Mouse (Mus musculus): ENCODE data around the gene Trap1a. TPM values are rescaled to one million over a fixed set of nuclear protein-coding genes. Genes with fewer than 3 reads are reported as not detected.
"Not testable (repeated sequence)": the region's sequence is repeated elsewhere in the genome, so short reads cannot be mapped to it uniquely, and the experiment has no call there.

Trap1a gene
- polyA plus RNA-seq (2012; rRNA removed), result 0.10 and 0.13 TPM in 2 replicates
- not detected in 2 replicates for polyA plus RNA-seq (2014; fragmentation: Nextera tagmentation; extraction: Ambion mirVana)

DNA sequence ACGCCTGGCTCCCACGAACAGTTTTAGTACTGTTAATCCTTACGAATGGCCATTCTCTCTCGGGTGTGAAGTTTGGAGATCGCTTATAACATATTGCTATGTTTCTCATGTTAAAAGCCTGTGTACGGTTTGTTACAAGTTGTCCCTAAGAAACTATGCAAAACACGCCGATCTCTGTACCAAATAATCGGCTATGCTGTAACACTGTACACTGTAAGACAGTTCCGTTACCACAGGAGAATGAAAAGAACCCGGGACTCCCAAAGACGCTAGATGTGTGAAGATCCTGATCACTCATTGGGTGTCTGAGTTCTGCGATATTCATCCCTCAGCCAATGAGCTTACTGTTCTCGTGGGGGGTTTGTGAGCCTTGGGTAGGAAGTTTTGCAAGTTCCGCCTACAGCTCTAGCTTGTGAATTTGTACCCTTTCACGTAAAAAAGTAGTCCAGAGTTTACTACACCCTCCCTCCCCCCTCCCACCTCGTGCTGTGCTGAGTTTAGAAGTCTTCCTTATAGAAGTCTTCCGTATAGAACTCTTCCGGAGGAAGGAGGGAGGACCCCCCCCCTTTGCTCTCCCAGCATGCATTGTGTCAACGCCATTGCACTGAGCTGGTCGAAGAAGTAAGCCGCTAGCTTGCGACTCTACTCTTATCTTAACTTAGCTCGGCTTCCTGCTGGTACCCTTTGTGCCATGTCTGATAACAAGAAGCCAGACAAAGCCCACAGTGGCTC is at the start of gene Trap1a:
Gene Trap1a (plus strand): TSS at position 421 of the 732 bp plus-strand sequence.
- Histone ChIP-seq H3K36me3 (replicated peaks; ENCODE audit: control insufficient read depth, insufficient read depth, low read depth) (no peaks in the 10 kb centered on the region), H3K9me3 (ENCODE audit: control insufficient read depth, low read length) (no peaks in the 10 kb centered on the region), H3K9ac (replicated peaks) (no peak within 1 kb of the TSS), H3K27ac (no peak within 1 kb of the TSS), H3K27me3 (ENCODE audit: control insufficient read depth, insufficient read depth, low read length) (no peaks in the 10 kb centered on the region), H3K4me2 (ENCODE audit: low read depth) (no peak within 1 kb of the TSS), H3K4me1 (replicated peaks; ENCODE audit: control insufficient read depth in 2 of 2, insufficient read depth in 2 of 2, low read length in 1 of 2) (no peaks in the 10 kb centered on the region), H3K4me3 (ENCODE audit: insufficient read depth in 1 of 2, low read depth in 2 of 2, low read length in 2 of 2) (no peak within 1 kb of the TSS)
- no peak for DNase-seq (ENCODE audit: low read depth in 3 of 3, low spot score in 3 of 3)
- 70% methylated on average over 24 of the region's 24 CpGs for WGBS (ENCODE audit: insufficient replicate concordance)
- no peak for ATAC-seq (ENCODE audit: insufficient read depth)
- no peak for TF ChIP-seq EP300 (IDR thresholded peaks at IDR 0.05; ENCODE audit: low read depth)
- TF ChIP-seq CTCF (IDR thresholded peaks at IDR 0.05; ENCODE audit: low read depth), result no peak

DNA sequence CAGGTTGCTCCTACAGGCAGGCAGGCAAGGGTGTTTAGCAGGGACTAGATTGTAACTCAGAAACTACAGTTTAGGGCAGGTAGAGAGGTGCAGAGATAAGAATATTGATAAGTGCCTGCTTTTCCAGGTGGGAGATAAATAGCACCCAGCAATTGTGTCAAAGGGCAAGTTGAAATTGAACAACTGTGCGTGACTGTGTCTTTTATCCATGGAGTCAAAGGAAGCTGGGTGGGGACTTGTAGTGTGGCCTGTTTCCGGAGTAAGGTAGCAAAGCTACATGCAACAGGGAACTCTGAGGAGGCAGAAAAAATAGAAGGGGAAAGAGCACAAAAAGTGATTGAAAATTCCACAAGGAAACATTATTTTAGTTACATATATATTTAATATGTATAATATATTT is 40.4 kb upstream of the Trap1a start:
- no peak overlapping the region for H3K4me3 ChIP-seq (ENCODE audit: insufficient read depth in 1 of 2, low read depth in 2 of 2, low read length in 2 of 2)
- no peaks in the 10 kb centered on the region for H3K36me3 ChIP-seq (replicated peaks; ENCODE audit: control insufficient read depth, insufficient read depth, low read depth)
- no peak overlapping the region for H3K27ac ChIP-seq
- no peak overlapping the region for H3K9ac ChIP-seq (replicated peaks)
- no peaks in the 10 kb centered on the region for H3K4me1 ChIP-seq (replicated peaks; ENCODE audit: control insufficient read depth in 2 of 2, insufficient read depth in 2 of 2, low read length in 1 of 2)
- DNase-seq (ENCODE audit: low read depth in 3 of 3, low spot score in 3 of 3), result no peak
- no peaks in the 10 kb centered on the region for H3K9me3 ChIP-seq (ENCODE audit: control insufficient read depth, low read length)
- H3K4me2 ChIP-seq (ENCODE audit: low read depth), result no peak overlapping the region
- 57% methylated on average over 2 of the region's 2 CpGs for WGBS (ENCODE audit: insufficient replicate concordance)
- H3K27me3 ChIP-seq (ENCODE audit: control insufficient read depth, insufficient read depth, low read length), result no peaks in the 10 kb centered on the region
- ATAC-seq (ENCODE audit: insufficient read depth), result no peak
- no peak for TF ChIP-seq CTCF (IDR thresholded peaks at IDR 0.05; ENCODE audit: low read depth)
- TF ChIP-seq EP300 (IDR thresholded peaks at IDR 0.05; ENCODE audit: low read depth), result no peak

DNA sequence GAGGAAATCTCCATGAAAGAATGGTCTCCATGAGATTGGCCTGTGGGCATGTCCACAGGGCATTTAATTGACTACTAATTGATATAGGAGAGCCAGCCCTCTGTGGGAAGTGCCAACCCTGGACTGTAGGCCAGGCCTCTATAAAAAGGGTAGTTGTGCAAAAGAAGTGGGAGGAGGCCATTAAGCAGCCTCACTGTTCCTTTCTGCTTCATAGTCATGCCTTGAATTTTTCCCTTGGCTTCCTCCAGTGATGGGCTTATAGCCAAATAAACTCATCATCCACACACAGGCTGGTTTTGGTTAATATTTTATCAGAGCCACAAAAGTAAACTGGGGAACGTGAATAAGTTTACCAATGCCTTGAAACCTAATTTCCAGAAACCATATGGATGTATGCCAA is 38.2 kb upstream of the Trap1a start:
- DNase-seq (ENCODE audit: low read depth in 3 of 3, low spot score in 3 of 3) (no peak), ATAC-seq (ENCODE audit: insufficient read depth) (no peak)
- no peak overlapping the region for H3K4me2 ChIP-seq (ENCODE audit: low read depth)
- 28% methylated on average over 1 of the region's 1 CpGs for WGBS (ENCODE audit: insufficient replicate concordance)
- H3K4me1 ChIP-seq (replicated peaks; ENCODE audit: control insufficient read depth in 2 of 2, insufficient read depth in 2 of 2, low read length in 1 of 2), result no peaks in the 10 kb centered on the region
- TF ChIP-seq EP300 (IDR thresholded peaks at IDR 0.05; ENCODE audit: low read depth) (no peak), CTCF (IDR thresholded peaks at IDR 0.05; ENCODE audit: low read depth) (no peak)
- no peaks in the 10 kb centered on the region for H3K36me3 ChIP-seq (replicated peaks; ENCODE audit: control insufficient read depth, insufficient read depth, low read depth)
- no peak overlapping the region for H3K4me3 ChIP-seq (ENCODE audit: insufficient read depth in 1 of 2, low read depth in 2 of 2, low read length in 2 of 2)
- H3K9ac ChIP-seq (replicated peaks), result no peak overlapping the region
- H3K27me3 ChIP-seq (ENCODE audit: control insufficient read depth, insufficient read depth, low read length), result no peaks in the 10 kb centered on the region
- no peak overlapping the region for H3K27ac ChIP-seq
- H3K9me3 ChIP-seq (ENCODE audit: control insufficient read depth, low read length), result no peaks in the 10 kb centered on the region

DNA sequence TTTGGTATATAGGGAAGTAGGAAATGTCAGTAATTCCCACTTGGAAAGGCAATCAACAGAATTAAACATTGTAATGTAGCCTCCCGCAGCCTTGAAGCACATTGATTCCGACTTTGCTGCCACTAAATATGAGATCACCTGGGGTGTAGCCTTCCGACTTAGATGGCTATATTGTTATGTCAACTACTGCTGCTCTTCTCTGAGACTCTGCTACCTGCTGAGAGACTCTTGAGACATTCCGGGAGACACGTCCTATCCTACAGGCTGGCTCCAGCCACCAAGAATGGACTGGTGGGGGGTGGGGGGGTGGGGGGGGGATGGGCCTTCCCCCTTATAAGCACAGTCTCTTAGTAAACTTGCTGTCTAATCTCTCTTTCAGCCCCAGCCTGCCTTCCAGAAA is 16.1 kb upstream of the Trap1a start:
- H3K4me2 ChIP-seq (ENCODE audit: low read depth); H3K4me3 ChIP-seq (ENCODE audit: insufficient read depth in 1 of 2, low read depth in 2 of 2, low read length in 2 of 2); H3K9ac ChIP-seq (replicated peaks); ATAC-seq (ENCODE audit: insufficient read depth); H3K36me3 ChIP-seq (replicated peaks; ENCODE audit: control insufficient read depth, insufficient read depth, low read depth); DNase-seq (ENCODE audit: low read depth in 3 of 3, low spot score in 3 of 3); H3K9me3 ChIP-seq (ENCODE audit: control insufficient read depth, low read length); H3K27me3 ChIP-seq (ENCODE audit: control insufficient read depth, insufficient read depth, low read length); H3K4me1 ChIP-seq (replicated peaks; ENCODE audit: control insufficient read depth in 2 of 2, insufficient read depth in 2 of 2, low read length in 1 of 2); H3K27ac ChIP-seq: not testable (repeated sequence)
- whole genome bisulfite sequencing (ENCODE audit: insufficient replicate concordance), result 72% methylated on average over 5 of the region's 5 CpGs

DNA sequence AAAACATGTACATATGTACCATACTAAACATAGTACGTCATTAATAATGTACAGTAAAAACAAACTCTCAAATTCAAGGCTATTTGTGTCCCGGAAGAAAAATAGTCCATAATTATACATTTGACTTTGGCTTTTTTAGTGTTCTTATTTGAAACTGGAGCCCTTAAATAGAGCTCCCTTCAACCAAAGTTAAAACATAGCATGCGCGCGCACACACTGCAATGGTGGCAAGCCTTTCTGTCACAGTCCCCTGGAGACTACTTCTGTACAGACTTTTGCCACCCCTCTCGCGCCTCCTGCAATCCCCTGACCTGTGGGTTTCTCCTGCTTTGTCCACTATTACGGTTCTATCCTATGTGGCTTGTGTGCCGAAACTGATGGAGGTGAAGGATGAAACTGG is 900 bp upstream of the Trap1a start:
- Histone ChIP-seq H3K9me3 (ENCODE audit: control insufficient read depth, low read length) (no peaks in the 10 kb centered on the region), H3K4me1 (replicated peaks; ENCODE audit: control insufficient read depth in 2 of 2, insufficient read depth in 2 of 2, low read length in 1 of 2) (no peaks in the 10 kb centered on the region)

More for the DNA sequence above, 900 bp upstream of the Trap1a start:
- whole genome bisulfite sequencing (ENCODE audit: insufficient replicate concordance), result 76% methylated on average over 9 of the region's 9 CpGs
- H3K36me3 ChIP-seq (replicated peaks; ENCODE audit: control insufficient read depth, insufficient read depth, low read depth), result no peaks in the 10 kb centered on the region
- no peaks in the 10 kb centered on the region for H3K27me3 ChIP-seq (ENCODE audit: control insufficient read depth, insufficient read depth, low read length)
- ATAC-seq (ENCODE audit: insufficient read depth), result no peak
- no peak overlapping the region for H3K4me3 ChIP-seq (ENCODE audit: insufficient read depth in 1 of 2, low read depth in 2 of 2, low read length in 2 of 2)
- TF ChIP-seq CTCF (IDR thresholded peaks at IDR 0.05; ENCODE audit: low read depth), result no peak
- TF ChIP-seq EP300 (IDR thresholded peaks at IDR 0.05; ENCODE audit: low read depth), result no peak
- no peak overlapping the region for H3K9ac ChIP-seq (replicated peaks)
- no peak overlapping the region for H3K4me2 ChIP-seq (ENCODE audit: low read depth)
- no peak overlapping the region for H3K27ac ChIP-seq
- DNase-seq (ENCODE audit: low read depth in 3 of 3, low spot score in 3 of 3), result no peak
